Mouse (Mus musculus): ENCODE results near the gene Rps6ka1.

Gene Rps6ka1

DNA sequence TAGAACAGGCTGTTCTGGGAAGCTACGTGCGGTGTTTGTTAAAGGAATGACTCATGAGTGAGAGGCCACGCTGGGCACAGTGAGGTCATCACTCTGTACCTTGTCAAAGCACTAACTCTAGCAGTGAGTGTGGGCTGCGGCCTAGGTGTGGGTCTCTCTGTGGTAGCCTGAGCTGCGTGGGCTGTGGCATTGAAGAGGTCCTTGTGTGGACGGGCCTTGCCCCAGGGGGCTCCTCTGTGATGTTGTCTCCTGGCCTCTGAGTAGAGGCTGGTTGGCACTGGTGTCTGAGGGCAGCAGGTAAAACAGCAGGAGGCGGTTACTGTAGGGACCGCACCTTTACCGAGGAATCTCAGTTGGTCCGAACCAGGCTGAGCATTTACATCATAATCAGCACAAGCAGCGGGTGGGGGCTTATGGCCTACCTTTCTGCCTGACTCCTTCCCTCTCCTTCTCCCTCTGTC, 9.9 kb upstream of the Rps6ka1 start:
- no peak for DNase-seq (ENCODE audit: low spot score)

GRCm38 (mm10) chr4:133896984-133897383, 9.4 kb upstream of the Rps6ka1 start:
- DNase-seq (ENCODE audit: low spot score): no peak

- DNase-seq (ENCODE audit: low spot score): no peak
These were observed 8.4 kb upstream of the Rps6ka1 start for GRCm38 (mm10) chr4:133896002-133896401.

GRCm38 (mm10) chr4:133887249-133887648, 348 bp downstream of the Rps6ka1 start:
- no peak for DNase-seq (ENCODE audit: low spot score)

GRCm38 (mm10) chr4:133885991-133886501, 1.6 kb downstream of the Rps6ka1 start:
- DNase-seq (ENCODE audit: low spot score): no peak

- DNase-seq (ENCODE audit: low spot score): no peak
These were observed 2.3 kb downstream of the Rps6ka1 start for GRCm38 (mm10) chr4:133885331-133885730.

GRCm38 (mm10) chr4:133884888-133885287, 2.7 kb downstream of the Rps6ka1 start:
- DNase-seq (ENCODE audit: low spot score): no peak

DNA sequence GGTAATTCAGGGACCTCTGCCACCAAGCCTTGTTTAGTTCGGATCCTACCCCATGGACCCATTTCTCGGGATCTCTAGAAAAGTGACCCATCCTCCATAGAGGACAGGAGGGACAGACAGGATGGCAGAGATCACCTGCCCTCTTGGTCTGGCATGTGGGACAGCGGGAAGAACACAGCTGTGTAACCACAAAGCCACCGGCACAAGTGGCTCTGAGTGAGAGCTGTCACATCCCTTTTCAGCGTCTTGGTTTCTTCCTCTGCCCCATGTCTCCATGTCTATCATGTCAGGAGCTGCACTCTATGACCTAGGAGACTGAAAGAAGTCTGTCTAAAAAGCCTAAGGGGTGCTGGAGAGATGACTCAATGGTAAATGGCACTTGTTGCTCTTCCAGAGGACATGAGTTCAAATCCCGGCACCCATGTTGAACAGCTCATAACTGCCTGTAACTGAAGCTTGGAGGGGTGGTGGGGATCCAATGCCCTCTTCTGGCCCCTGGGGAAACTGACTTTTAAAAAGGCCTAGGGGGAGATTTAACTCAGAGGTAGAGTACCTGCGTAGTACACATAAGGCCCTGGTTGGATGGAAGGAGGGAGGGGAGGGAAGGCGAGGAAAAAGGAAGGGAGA, 3.4 kb downstream of the Rps6ka1 start:
- DNase-seq (ENCODE audit: low spot score): no peak

DNA sequence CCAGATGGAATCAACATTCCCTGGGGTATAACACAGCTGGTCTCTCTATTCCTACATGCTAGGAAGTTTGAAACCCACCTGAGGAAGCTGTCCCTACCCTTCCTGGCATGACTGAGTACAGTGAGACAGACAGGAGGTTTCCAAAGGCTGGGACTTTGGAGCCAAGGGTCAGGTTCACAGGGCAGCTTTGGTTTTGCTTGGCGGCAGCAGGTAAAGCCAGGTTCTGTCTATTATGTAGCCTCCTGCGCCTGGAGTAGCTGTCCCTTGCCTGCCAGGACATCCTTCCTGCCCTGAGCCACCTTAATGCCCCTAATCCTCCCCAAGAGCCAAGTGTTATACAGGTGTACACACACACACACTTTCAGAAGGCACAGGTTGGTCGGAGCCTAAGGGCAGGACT, 5.7 kb downstream of the Rps6ka1 start:
- DNase-seq (ENCODE audit: low spot score): no peak

- no peak for DNase-seq (ENCODE audit: low spot score)
These were observed 6.2 kb downstream of the Rps6ka1 start for GRCm38 (mm10) chr4:133881399-133881798.

DNA sequence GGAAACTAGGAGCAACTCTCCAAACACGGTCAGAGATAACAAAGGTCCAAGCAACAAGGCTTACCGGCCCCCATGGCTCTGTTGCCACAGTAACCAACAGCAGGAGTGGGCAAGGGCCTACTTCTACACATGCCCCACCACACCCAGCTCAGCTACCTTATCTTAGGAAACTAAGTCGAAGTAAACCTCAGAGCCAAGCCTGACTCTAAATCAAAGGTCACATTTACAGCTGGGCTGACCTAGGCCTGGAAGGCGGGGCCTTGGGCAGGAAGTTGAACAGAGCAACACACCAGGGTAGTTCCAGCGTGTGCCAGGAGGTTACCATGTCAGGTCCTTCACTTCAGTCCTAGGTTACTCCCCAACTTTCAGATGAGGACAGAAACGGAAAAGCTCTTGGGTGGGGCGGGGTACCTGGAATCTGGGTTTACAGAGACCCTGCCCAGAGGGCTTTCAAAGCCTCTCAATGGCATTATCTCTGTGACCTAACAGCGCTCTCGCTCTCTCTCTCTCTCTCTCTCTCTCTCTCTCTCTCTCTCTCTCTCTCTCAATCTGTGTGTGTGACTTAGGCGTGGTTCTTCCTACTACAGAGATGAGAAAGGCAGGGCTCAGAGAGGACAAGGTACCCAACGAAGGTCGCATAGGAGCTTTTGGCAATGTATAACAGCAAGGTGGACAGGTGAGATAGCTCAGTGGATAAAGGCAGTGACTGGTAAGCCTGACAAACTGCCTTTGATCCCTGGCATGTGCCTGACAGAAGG, 8.3 kb downstream of the Rps6ka1 start:
- DNase-seq (ENCODE audit: low spot score): no peak

DNA sequence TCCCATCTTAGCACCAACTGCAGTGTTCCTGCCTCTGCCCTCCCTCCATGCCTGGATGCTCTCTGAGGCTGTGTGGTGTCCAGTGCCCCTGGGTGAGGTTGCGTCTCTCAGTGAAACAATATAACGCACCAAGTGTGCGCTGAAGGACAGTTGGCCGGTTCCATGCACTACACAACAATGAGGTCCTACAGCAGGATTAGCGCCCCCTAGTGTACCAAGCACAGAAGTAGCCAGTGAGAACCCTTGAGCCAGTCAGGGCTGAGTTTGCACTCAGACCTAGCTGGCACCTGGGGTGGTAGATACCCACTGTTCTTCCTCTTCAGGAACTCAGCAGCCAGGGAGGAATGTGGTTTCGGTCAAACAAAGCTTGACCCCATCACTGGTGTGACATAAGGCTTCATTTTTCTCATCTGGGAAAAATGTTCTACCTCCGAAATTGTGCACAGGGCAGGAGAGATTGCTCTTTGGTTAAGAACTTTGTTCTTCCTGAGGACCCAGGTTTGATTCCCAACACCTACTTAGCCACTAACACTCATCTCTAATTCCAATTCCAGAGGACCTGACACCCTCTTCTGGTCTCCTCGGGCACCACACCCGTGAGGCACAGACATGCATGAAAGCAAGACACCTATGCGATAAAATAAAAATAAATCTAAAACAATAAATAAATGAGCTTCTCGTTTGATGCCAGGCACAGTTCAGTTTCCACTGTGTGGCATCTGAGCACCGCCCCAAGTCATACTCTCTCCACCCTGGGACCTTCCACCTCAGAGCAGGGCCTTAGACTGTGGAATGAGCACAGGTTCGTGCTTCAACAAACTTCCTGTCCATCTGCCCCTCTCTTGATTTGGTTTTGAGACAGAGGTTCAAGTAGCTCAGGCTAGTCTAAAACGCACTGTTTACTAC, 9.5 kb downstream of the Rps6ka1 start:
- DNase-seq (ENCODE audit: low spot score): no peak

GRCm38 (mm10) chr4:133874865-133875517, 12.6 kb downstream of the Rps6ka1 start:
- no peak for DNase-seq (ENCODE audit: low spot score)

GRCm38 (mm10) chr4:133873926-133874864, 13.4 kb downstream of the Rps6ka1 start:
- DNase-seq (ENCODE audit: low spot score): no peak

GRCm38 (mm10) chr4:133873431-133873851, 14.2 kb downstream of the Rps6ka1 start:
- no peak for DNase-seq (ENCODE audit: low spot score)

GRCm38 (mm10) chr4:133872812-133873300, 14.7 kb downstream of the Rps6ka1 start:
- no peak for DNase-seq (ENCODE audit: low spot score)

GRCm38 (mm10) chr4:133872222-133872811, 15.3 kb downstream of the Rps6ka1 start:
- DNase-seq (ENCODE audit: low spot score): no peak

- no peak for DNase-seq (ENCODE audit: low spot score)
These were observed 22.4 kb downstream of the Rps6ka1 start for GRCm38 (mm10) chr4:133865231-133865630.

- peak; percentile 61 for DNase-seq (ENCODE audit: low spot score)
These were observed 23.1 kb downstream of the Rps6ka1 start for GRCm38 (mm10) chr4:133864380-133864981.

Measured in ovary, postnatal 36 days (tissue).